Mouse (Mus musculus) T-helper 17 cell (primary cell): ENCODE data around the gene Nrm.

Experiments
- in situ Hi-C, 2 experiments: fragments of 300-600 bp; cut with MboI, MseI; formaldehyde crosslinking; loops; 1 replicate in 1 of 2; 2 replicates in 1 of 2; pipeline ENCODE4 v1.15.1; 2025; ENCODE audit warnings: high pct_unique_total_duplicates in 2 of 2

The Nrm gene

DNA sequence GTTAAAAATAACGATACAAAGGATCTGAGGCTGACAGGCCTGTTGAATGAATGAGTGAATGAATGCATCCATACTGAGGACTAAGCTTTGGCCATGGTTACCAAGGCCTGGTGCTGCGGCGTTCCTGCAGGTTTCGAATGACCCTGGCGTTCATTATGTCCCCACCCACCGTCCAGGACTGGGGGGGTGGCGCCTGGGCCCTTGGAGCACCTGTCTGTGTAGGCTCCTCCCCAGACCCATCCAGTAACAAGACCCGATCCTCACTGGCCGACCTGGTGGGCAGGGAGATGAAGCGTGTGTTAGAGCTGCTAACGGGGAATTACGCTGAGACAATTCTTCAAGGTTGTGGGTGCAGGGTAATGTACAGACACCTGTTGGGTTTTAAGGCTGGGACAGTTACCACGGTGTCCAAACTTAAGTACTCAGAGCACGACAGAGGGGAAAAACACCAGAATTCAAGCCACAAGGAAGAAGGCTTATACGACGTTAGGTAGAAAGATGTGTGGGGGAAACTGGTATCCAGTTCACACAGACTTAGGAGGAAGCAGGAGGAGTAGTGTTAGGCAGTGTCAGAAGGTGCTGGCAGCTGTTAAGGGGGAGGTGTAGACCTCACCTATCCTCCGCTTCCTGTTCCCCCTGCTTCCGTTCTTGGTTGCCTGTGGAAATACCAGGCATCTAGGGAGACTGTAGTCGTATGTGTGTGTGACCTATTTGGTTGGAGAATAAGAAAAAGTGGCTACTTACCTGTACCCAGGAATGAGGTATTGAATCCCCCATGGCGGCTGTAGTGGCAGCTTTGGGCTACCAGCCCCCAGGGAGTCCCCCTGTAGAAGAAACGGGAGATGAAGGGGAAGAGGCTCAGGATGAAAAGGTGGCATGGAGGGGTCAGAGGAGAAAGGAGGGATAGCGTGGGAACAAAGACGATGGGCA, 36.8 kb downstream of the Nrm start:
- in situ Hi-C loops, result no loop called here

DNA sequence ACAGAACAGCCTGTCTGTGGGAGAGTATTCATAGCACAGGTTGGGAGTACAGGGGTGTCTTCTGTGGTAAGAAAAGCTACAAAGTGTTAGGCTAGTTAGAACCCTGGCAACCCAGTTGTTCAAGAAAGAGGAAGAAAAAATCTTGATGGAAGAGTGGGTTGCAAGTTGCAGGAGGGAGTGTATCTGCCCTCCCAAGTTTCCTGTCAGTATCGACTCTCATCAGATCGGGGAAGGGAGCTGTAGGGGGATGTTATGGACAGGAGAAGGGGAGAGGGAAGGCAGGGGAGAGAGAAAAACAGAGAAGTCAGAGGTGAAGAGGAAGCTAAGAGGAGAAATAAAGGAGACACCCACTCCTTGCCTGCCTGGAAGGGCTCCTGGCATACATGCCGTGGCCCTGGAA, 39.5 kb downstream of the Nrm start:
- in situ Hi-C loops, result no loop called here

DNA sequence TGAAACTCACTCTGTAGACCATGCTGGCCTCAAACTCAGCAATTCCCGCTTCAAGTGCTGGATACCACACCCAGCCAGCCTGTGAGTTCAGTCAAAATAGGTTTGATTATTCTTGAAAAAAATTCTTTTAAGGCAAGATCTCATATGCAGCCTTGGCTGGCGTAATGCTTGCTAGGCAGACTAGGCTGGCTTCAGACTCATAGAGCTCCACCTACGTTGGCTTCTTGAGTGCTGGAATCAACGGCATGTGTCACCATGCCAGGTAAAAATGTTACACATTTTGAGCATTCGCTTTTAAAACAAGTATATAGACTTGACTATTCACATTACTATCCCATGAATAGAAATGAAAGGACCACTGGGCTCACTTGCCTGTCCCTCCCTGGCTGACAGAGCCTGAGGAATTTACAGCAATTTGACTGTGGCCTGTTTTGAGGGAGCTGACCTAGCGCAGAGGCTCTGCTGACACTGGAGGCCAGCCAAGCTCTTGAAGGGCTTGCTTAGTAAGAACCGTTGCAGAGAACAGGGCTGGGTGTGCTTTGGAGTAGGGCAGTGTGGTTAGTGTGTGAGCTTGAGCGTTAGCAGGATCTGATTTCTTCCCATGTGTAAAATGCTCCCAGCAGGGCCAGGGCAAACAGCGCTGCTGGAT, 42.3 kb downstream of the Nrm start:
- in situ Hi-C loops, result no loop called here

DNA sequence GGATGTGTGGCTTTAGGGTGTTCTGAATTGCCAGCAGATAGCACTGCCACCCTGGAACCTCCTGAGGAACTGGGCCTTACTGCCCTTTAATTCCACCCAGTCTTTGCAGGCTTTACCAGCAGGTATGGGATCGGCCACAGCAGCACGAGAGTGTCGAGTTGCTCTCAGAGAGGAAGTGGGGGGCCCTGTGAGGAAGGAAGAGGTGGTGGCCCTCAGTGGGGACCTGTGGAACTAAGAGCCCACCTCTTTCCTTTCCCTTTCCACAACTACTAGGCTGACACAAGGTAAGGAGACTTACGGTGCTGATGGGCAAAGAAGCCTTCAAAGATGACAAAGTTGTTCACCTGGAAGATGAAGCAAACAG, 42.9 kb downstream of the Nrm start:
- in situ Hi-C loops, result no loop called here

DNA sequence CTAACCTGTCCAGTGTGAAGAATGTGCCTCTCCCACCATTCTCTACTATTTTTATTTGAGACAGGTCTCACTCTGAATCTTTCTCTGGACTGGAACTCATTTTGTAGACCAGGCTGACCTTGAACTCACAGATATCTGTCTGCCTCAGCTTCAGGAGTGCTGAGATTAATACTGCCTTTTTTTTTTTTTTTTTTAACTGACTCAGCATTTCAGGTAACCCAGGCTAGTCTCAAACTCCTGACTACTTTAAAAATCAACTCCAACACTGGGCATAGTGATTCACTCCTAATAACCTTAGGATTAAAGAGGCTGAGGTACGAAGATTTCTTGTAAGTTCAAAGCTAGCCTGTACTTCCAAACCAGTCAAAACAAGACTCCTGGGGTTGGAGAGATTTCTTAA, 44.5 kb downstream of the Nrm start:
- in situ Hi-C loops, result loop anchor here (5.0 kb wide), 2 partner anchors 33 to 78 kb away; no protein-coding TSS in a partner anchor

DNA sequence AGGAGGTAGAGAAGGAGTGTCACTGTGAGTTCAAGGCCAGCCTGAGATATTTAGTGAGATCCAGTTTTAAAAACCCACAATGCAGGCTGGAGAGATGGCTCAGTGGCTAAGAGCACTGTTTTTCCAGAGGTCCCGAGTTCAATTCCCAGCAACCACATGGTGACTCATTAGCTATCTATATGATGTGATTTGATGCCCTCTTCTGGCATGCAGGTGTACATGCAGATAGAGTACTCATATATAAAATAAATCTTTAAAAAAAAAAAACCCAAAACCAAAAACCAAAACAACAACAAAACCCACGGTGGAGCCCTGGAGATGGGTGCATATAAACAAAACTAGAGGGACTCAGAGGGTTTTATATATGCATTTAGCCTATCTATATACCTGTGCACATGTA, 46.5 kb downstream of the Nrm start:
- in situ Hi-C loops, result loop anchor here (5.0 kb wide), 2 partner anchors 35 to 80 kb away; no protein-coding TSS in a partner anchor

DNA sequence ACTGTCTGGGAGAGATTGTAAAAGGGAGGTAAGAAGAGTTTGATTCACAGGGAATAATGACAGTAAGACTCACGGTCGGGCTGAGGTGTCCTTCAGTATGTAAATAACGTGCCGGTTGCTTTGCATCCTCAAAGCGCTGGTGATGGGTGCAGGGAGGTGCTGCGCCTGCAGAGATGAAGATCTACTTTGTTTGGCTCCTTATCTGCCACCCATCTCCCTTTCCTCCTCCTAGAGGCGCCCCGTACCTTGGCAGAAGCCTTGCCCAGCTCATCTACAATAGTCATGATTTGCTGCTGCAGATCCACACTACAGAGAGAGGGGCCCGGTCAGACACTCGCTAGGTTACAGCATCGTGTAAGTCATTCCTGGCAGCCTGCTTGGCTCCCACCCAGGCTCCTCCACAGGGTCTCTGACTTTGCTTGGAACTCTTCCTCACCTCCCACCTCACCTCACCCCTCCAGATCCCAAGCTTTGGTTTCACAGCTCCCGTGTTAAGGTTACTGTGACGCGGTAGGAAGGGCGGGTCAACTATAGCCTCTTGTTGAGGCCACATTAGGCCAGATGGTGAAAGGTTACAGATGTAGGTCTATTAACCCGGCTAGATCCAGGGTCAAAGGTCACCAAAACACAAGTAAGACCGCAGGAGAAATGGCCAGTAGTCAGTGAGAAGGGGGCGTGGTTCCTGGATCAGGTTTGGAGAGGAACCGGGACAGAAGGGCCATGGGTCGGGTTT, 48.2 kb downstream of the Nrm start:
- in situ Hi-C loops, result loop anchor here (5.0 kb wide), 2 partner anchors 37 to 82 kb away; no protein-coding TSS in a partner anchor

DNA sequence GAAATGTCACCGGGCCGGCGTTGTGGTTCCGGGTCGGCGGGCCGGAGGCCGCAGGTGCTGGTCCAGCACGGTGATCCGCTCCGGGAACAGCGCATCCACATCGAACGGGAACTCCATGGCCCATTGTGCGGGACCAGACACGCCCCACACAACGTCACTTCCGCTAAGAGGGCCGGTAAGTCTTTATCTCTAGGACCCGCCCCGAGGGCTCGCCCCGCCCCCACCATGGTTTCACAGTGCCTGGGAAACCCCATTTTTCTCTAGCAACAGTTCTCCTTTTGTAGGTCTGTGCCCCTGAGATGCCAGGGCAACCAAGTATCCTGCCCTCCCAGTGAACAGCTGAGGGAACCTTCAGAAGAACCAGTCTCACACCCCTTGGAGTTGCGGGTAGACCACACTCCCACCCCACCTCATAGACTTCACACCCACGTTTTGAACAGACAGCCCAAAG, 48.8 kb downstream of the Nrm start, which contains the start of gene Atat1:
Atat1 (minus strand) TSS at position 157 of the 451 bp plus-strand sequence.
- in situ Hi-C loops, result loop anchor here (5.0 kb wide), 2 partner anchors 38 to 83 kb away; no protein-coding TSS in a partner anchor

DNA sequence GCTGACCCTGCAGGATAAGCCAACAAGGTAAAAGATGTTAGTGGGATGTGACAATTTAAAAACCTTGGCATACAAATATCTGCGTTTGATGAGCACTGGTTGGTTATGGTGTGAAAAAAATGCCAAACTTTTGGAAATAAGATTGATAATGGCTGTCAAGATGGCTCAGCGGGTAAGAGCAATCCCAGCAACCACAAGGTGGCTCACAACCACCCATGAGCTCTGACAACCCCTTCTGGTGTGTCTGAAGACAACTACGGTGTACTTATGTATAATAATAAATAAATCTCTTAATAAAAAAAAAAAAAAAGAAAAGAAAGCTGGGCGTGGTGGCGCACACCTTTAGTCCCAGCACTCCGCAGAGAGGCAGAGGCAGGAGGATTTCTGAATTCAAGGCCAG, 53.9 kb downstream of the Nrm start:
- in situ Hi-C loops, result no loop called here
